Mouse (Mus musculus) testis, adult 2 months (tissue): Measurements from ENCODE around the gene Trpc7.

Experiments used
- CTCF ChIP-seq: fragments of 200-500 bp; IDR thresholded peaks from 2 replicates; pipeline ENCODE4 v1.5.1; 2012; ENCODE audit warnings: low read depth, mild to moderate bottlenecking, inconsistent platforms, low read length, moderate library complexity; ENCODE audit not compliant: control insufficient read depth, insufficient read depth, insufficient replicate concordance
- POLR2A ChIP-seq: fragments of 200-500 bp; IDR thresholded peaks from 2 replicates; pipeline ENCODE4 v1.6.1; 2012; ENCODE audit warnings: low read depth, mild to moderate bottlenecking, inconsistent platforms, low read length, moderate library complexity; ENCODE audit not compliant: control insufficient read depth

DNA sequence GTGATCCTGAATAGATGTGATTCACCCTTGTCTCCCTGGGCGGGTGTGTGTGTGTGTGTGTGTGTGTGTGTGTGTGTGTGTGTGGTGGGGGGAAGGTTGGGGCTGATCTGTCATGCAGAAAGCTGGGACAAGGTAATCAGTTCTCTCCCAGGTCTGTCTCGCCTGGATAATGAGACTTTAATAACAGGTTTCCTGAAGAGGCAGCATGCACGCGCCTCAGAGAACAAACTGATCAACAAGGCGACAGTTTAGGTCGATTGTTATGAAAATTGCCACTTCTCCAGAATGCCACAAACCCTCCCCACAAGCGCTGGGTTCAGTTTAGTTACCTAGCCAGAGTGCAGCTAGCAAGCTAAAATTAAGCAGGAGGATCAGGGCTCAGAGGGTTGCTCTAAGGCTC lies 101.4 kb downstream of the Trpc7 start:
- TF ChIP-seq POLR2A (no peak), CTCF (no peak)
